Mouse (Mus musculus) liver (tissue): ENCODE measurements around the gene Mtf1.

Experiments used
- DNase-seq: peaks from one replicate; pipeline ENCODE4 v3.0.0-alpha.2; 2020; ENCODE audit warnings: mixed read lengths

Gene Mtf1

GRCm38 (mm10) chr4:124856294-124856693 is 54.4 kb downstream of the Mtf1 start:
- DNase-seq = no peak

GRCm38 (mm10) chr4:124858370-124858769 is 56.5 kb downstream of the Mtf1 start:
- DNase-seq = no peak

- peak; percentile 68 for DNase-seq
These were observed 58.5 kb downstream of the Mtf1 start for GRCm38 (mm10) chr4:124860446-124860845.

- no peak for DNase-seq
These were observed 59.6 kb downstream of the Mtf1 start, which contains the start of gene Maneal for GRCm38 (mm10) chr4:124861283-124862188. Gene Maneal, minus strand, starts transcription at chr4:124862171.

GRCm38 (mm10) chr4:124872719-124873118 is 70.8 kb downstream of the Mtf1 start:
- DNase-seq = no peak

GRCm38 (mm10) chr4:124880599-124880998 is 78.7 kb downstream of the Mtf1 start, which contains the start of gene Epha10:
Gene Epha10, plus strand, starts transcription at chr4:124880899.
- no peak for DNase-seq

GRCm38 (mm10) chr4:124881341-124881908 is 79.5 kb downstream of the Mtf1 start:
- peak; percentile 12 for DNase-seq

GRCm38 (mm10) chr4:124882151-124882729 is 80.3 kb downstream of the Mtf1 start:
- DNase-seq = peak; percentile 43

- no peak for DNase-seq
These were observed 86.8 kb downstream of the Mtf1 start for GRCm38 (mm10) chr4:124888702-124889101.

GRCm38 (mm10) chr4:124889935-124890334 is 88.0 kb downstream of the Mtf1 start:
- no peak for DNase-seq

- DNase-seq = no peak
These were observed 88.9 kb downstream of the Mtf1 start for GRCm38 (mm10) chr4:124890831-124891230.

- DNase-seq = no peak
These were observed 91.9 kb downstream of the Mtf1 start for GRCm38 (mm10) chr4:124893769-124894168.

GRCm38 (mm10) chr4:124894508-124895428 is 92.9 kb downstream of the Mtf1 start:
- DNase-seq = no peak

- no peak for DNase-seq
These were observed 96.5 kb downstream of the Mtf1 start for GRCm38 (mm10) chr4:124898428-124898827.
